Mouse (Mus musculus): ENCODE results near the gene Sec31a. TPM values are rescaled to one million over a fixed set of nuclear protein-coding genes. Genes with fewer than 3 reads are reported as not detected.

The Sec31a gene
- 104 TPM for polyA plus RNA-seq (2014; fragmentation: Illumina TruSeq; extraction: RNeasy Lipid Tissue Mini Kit (QIAGEN cat#74804); ENCODE audit: low read depth, low replicate concordance)

DNA sequence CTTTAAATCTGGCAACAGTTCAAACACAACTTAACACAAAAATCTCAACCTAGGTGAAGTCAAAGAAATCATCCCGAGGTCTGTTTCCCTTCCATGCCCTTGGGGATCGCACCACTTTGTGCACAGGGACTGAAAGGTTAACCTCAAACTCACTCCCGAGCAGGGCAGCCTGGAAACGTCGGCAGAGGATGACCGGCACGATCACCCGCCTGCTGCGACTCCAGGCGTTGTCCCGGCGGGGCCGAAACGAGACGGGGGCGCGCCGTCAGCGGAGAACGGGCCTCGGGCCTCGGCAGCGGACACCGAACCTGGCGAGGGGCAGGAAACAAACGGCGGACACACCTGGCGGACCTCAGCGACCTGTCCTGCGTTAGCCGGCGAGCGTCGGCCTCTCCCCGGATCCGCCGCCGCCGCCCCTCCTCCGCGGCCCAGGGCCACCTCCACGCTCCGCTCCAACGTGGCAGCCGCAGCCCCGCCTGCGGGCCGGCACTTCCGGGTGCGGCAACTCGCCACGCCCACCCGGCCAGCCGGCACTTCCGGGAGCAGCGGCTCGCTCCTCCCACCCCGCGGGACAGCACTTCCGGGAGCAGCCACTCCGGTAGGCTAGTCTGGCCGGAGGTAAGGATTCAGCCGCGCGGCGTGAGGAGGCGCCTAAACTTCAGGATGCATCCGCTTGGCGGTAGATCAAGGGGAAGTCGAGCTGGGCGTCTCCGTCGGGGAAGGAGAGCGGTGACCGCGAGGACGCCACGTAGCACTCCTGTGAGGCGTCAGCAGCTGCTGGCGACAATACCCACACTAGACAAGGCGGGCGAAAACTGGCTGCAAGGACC is at the start of gene Sec31a:
Gene Sec31a, minus strand, starts transcription at position 474 of the 830 bp plus-strand sequence.

Other genes with a start within 250 kb of the Sec31a start
- gene Lin54, start 84.4 kb upstream of the Sec31a start, polyA plus RNA-seq (2014; fragmentation: Illumina TruSeq; extraction: RNeasy Lipid Tissue Mini Kit (QIAGEN cat#74804); ENCODE audit: low read depth, low replicate concordance): 4.5 TPM
- 97.4 TPM for gene Cops4, start 102.1 kb upstream of the Sec31a start, polyA plus RNA-seq (2014; fragmentation: Illumina TruSeq; extraction: RNeasy Lipid Tissue Mini Kit (QIAGEN cat#74804); ENCODE audit: low read depth, low replicate concordance)
- gene Plac8, start 156.0 kb upstream of the Sec31a start, polyA plus RNA-seq (2014; fragmentation: Illumina TruSeq; extraction: RNeasy Lipid Tissue Mini Kit (QIAGEN cat#74804); ENCODE audit: low read depth, low replicate concordance): 2.2 TPM

Measured in heart, adult 10 weeks (tissue).